Mouse (Mus musculus): Measurements from ENCODE around the gene Ccdc83. TPM values are rescaled to one million over a fixed set of nuclear protein-coding genes. Genes with fewer than 3 reads are reported as not detected.

Gene Ccdc83
- polyA plus RNA-seq (2012; rRNA removed) = not detected in 2 replicates

GRCm38 (mm10) chr7:90265289-90265970 lies at the start of gene Ccdc83:
Ccdc83 (minus strand) TSS chr7:90265777.

DNA sequence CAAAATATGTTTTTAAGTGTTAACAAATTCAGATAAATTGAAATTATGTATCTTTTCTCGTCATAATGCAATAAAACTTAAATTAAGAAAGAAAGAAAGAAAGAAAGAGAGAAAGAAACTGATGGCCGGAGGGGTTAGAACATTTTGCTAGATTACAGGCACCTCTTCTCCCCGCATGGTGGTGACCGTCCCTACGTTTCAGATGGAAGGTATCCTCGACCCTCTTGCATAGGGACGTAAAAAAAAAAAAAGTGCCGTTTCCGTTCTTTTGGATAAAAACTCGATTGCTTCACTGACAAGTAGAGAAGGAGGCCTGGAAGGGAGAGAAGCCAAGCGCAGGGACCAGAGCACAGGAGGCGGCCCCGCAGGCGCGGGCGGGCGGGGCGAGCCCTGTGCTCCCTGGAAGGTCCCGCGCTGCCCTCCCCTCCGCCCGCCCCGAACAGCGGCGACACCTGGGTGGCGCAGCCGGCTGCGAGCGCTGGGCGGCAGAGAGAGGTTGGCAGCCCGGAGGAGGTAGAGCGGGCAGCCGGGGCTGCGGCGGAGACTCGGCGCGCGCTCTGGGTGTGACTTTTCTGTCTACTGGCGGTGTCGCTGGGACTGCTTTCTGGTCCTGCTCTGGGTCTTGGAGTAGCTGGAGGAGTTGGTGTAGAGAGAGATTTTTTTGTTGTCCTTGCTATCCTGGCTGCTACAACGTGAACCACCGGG lies 36.5 kb upstream of the Ccdc83 start, which contains the start of gene Sytl2:
Gene Sytl2 (plus strand): TSS at position 311 of the 705 bp plus-strand sequence.

Other genes starting within 250 kb of the Ccdc83 start
- 36.2 and 43.5 TPM in 2 replicates for gene Picalm, start 135.6 kb downstream of the Ccdc83 start, polyA plus RNA-seq (2012; rRNA removed)
- gene Sytl2, start 36.5 kb upstream of the Ccdc83 start, polyA plus RNA-seq (2012; rRNA removed) = 17.7 and 17.8 TPM in 2 replicates
- gene Ccdc89, start 160.8 kb upstream of the Ccdc83 start, polyA plus RNA-seq (2012; rRNA removed) = 0.09 and 0.24 TPM in 2 replicates
- gene Crebzf, start 177.0 kb upstream of the Ccdc83 start, polyA plus RNA-seq (2012; rRNA removed) = 62.0 and 69.9 TPM in 2 replicates
- 10.0 and 11.4 TPM in 2 replicates for gene Tmem126a, start 191.5 kb upstream of the Ccdc83 start, polyA plus RNA-seq (2012; rRNA removed)
- 5.4 and 5.5 TPM in 2 replicates for gene Tmem126b, start 210.2 kb upstream of the Ccdc83 start, polyA plus RNA-seq (2012; rRNA removed)
- gene Dlg2, start 210.9 kb upstream of the Ccdc83 start, polyA plus RNA-seq (2012; rRNA removed) = 0.97 and 1.7 TPM in 2 replicates